Mouse (Mus musculus) limb, embryonic 10.5 days (tissue): ENCODE results near the gene Setd1b. TPM values are rescaled to one million over a fixed set of nuclear protein-coding genes. Genes with fewer than 3 reads are reported as not detected.

Source experiments
- polyA plus RNA-seq: library from polyadenylated mRNA; unstranded; fragments of >200 nt; fragmentation: Nextera tagmentation; extraction: Ambion mirVana; gene quantifications from 2 replicates; pipeline ENCODE4 v1.2.1, GENCODE M21; 2016

The Setd1b gene
- polyA plus RNA-seq, 1 experiment from 2014 or later, result 10.6 TPM

Other genes starting within 250 kb of the Setd1b start
- gene Kdm2b, start 152.4 kb upstream of the Setd1b start, polyA plus RNA-seq, result 108 and 115 TPM in 2 replicates
- 10.2 and 11.5 TPM in 2 replicates for gene Orai1, start 127.1 kb upstream of the Setd1b start, polyA plus RNA-seq
- gene Morn3, start 95.2 kb upstream of the Setd1b start, polyA plus RNA-seq, result not detected in 2 replicates
- 9.7 and 12.4 TPM in 2 replicates for gene Tmem120b, start 73.8 kb upstream of the Setd1b start, polyA plus RNA-seq
- gene Rhof, start 9.5 kb upstream of the Setd1b start, polyA plus RNA-seq, result 1.8 and 2.0 TPM in 2 replicates
- 90.1 and 92.0 TPM in 2 replicates for gene Psmd9, start 27.2 kb downstream of the Setd1b start, polyA plus RNA-seq
- not detected in 2 replicates for gene Hpd, start 40.5 kb downstream of the Setd1b start, polyA plus RNA-seq
- 0.16 and 0.20 TPM in 2 replicates for gene Wdr66, start 109.9 kb downstream of the Setd1b start, polyA plus RNA-seq
- gene Bcl7a, start 201.6 kb downstream of the Setd1b start, polyA plus RNA-seq, result 35.8 and 38.8 TPM in 2 replicates